Mouse (Mus musculus) natural killer cell, adult 2 months (primary cell): ENCODE data around the gene Ptprz1.

ENCODE experiments used
- DNase-seq, 2 experiments: peaks; one replicate each; pipeline ENCODE4 v3.0.0; 2022; ENCODE audit warnings: low spot score in 2 of 2

Ptprz1 gene

DNA sequence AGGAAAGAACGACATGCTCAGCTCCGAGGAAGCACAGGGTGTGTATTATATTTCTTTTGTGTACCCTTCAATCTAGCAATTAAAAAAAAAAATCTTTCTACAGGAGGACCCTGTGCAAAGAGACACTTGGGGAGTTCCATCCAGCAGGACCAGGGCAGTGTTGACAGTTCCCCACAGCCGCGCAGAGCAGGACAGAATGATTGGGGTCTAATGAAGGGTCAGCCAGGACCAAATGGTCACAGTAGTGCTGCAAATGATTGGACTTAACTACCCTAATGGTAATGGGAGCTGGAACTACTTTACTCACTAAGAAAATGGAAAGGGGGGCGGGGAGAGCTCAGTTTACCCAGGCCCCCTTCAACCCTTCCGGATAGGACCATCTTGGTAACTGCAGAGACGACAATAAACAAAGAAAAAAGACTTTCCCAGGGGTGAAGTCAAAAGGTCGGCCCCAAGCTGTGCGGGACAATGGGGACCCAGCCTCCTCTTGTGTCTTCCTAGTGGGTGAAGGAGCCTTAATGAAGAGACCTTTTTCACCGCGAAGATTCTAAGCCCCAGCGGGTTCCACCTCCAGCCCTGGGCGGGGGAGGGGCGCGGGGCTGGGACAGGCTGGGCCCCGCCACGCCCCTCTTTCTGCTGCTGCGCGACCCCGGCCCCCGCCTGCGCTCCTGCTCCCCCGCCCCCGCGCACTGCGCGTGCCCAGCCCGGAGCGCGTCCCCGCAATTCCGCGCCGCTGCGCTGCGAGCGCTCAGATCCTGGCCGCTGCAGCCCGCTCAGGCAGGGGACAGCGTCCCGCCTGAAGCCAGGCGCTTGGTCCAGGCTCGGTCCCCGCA lies at the start of gene Ptprz1:
Ptprz1 (plus strand) TSS at position 722 of the 833 bp plus-strand sequence.
- DNase-seq, result no peak

DNA sequence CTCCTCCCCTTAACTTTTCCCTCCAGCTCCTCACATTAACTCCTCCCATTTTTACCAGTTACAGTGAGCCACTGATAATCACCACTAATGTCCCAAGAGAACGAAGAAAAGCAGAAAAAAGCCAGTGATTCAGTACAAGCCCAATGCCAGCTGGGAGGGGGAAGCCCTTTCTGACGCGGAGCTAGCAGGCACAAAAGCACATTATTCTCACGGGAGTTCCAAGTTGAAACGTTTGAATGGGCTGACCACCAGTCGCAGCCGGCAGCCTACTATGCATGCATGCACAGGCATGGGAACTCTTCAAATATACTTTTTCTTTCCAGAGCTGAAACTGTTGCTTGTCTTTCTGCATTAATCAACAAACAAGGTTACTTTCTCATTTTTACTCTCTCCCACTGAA lies 41.7 kb upstream of the Ptprz1 start:
- no peak for DNase-seq

DNA sequence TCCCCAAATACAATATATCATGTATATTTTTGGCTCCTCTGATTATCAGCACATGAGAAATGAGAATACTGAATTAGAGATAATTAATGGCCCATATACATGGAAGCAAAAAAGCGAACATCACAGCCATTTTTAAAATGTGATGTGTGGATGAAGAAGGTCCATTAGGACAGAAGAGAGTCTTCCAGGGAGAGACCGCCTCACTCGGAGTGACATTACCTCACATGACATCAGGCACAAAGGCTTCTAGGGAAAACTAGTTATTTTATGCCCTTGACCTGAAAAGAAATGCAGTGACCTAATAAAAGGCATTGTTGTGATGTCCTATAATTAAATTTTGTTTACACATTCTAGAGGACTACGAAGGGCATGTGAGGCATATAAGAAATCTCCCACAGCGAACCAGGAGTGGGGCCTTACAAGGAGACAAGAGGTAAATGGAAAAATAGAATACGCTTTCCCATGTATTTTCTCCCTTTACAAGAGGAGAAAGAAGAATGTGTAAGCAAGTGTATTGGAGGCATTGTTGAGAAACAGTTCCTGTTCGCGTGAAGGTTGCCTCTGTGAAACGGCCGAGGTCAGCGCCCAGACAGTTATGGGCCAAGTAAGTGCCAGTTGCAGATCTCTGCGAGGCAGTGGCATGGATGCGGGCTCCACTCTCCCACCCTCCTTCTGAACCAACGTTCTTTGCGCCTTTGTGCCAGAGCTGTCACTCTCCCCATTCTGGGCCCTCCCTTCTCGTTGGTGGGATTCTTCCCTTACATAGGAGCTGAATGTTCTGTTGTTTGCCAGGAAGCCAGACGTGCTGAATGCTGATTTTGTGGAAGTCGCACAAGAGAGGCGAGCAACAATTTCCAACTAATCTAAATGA lies 41.0 kb upstream of the Ptprz1 start:
- no peak for DNase-seq

DNA sequence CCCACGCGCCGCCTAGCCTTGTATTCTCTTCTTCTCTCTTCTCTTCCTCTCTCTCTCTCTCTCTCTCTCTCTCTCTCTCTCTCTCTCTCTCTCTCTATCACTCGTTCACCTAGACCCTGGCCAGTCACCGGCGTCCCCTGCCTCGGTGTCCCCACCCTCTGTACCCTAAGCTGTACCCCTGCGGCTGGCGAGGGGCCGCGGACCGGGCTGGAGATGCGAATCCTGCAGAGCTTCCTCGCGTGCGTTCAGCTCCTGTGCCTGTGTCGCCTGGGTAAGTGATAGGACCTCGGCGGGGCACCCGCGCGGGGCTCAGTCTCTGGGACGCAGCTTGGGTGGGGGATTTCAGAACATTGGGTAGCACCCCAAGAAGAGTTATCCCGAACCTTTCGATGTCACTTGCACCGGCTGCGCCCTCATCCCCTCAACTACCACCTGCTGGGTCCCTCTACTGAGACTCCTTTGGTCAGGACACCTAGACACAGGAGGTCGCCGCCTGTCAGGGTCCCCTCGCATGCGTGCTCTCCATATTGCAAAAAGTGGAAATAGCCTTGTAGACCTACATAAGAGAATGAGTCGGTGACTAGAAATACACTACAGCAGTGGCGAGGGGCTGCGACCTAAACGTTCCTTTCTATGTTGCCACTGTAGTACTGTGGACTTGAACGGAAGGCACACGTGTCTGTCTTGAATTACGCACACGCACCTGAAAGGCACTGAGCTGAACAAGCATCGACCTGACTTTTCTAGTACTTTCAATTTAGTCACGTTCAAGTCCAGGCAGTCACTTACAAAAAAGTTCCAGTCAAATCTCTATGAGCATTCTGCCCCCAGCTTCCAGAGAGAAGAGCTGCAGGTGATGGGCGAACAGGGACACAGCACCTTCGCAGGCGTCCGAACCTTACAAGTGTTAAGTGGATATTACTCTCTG lies 576 bp downstream of the Ptprz1 start:
- no peak for DNase-seq

DNA sequence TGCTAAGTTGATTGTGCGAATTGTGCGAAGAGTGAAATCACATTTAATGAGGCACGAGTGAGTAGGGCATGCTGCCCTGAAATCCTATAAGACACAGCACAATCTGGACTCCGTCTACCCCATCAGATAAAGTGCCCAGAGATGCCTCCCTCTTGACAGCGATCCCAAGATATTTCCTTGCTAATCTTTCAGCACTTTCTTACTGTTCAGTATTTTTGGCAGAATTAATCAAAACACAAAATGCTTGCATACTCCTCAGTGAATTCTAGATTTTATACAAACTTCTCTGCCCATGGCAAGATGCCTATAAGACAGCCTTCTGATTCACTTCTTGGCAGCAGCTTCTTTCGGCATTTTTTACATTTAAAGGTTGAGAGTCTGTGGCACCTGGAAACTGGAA lies 12.7 kb downstream of the Ptprz1 start:
- no peak for DNase-seq

DNA sequence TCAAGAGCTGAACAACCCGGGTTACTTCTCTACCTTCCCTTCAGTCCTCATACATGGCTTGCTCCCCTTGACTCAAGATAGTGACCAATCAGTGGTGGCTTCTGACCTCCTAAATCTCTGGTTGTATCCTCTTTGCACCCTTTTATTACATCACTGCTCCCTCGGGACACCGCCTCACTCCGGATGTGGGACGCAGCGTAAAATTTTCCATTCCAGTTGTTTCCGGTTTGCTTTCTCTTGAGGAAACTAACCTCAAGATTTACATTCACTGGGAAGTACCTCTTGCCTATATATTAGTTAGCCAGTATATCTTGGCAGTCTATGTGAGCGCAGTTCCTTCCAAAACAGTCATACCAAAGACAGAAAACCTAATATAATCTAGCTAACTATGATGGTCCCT lies 14.0 kb downstream of the Ptprz1 start:
- no peak for DNase-seq

DNA sequence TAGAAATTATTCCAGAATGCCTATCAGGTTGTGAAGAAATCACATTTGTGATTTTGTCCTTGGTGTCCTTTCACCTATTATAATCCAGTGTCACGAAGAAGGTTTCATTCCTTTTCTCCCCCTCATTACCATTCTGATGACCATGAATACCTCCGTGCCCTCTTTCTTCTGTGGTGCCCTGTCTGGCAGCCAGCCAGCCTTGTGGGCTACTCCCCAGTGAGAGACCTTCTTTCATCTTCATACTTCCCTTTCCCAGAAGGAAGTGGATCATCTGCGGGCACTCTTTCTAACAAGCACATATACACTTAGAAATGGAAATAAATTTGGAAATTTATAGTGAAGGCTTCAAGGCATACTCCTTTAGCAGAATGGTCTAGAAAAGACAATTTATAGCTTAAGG lies 26.7 kb downstream of the Ptprz1 start:
- no peak for DNase-seq

DNA sequence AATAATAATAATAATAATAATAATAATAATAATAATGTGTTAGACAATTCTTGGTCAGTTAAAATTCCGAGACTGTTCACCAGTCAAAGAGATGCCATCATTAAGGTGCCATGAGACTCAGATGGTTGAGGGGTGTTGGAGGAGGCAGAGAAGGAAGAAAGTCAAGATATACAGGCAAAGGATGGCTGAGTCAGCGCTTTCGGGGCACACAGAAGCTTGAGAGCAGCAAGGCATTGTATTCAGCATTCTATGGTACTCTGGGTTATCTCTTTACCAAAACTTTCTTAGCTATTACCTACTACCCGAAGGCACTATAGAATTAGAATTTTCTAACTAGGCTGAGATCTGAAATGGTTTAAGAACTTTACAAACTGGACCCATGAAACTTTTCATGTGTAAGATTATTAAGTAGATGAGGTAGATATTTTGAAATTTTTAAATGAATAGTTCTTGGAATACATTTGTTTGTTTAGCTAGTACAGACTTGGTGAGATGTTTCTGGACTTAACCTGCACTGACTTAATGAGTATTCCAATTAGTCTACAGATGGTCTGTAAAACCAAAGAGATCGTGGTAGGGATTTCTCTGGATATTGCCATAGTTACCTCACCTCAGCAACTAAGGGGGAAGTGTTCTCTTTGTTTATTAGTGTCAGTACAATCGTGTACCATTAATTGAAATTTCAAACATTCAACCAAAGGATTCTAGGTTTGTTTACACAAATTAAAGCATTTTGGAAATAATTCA lies 33.4 kb downstream of the Ptprz1 start:
- no peak for DNase-seq

DNA sequence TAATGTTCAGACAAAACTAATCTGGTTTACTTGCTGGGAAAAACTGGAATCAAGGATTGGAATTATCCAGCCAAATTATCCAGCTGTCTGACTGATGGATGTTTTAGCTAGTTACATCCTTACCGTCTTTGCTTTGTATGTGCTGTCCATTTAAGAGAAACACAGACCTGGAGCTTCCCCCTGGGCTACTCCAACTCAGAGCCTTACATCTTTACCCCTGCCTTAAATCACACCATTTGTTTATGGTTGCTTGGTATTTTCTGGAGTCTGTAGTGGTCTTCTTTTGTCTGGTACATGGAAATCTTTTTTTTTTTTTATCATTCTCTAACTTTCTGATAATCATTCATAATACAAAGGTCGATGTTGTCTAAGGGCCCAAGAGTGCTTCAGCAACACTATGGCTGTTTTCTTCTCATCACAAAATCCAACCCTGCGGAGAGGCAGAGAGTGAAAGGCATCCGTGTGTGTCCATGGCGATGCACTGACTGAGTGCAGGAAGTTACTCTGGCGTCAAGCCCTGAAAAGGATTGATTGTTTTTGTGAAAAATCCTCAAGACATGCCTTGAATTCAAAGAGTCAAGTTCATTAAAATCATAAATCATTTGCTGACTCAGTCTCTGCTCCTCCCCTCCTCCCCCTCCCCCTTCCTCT lies 34.1 kb downstream of the Ptprz1 start:
- no peak for DNase-seq

DNA sequence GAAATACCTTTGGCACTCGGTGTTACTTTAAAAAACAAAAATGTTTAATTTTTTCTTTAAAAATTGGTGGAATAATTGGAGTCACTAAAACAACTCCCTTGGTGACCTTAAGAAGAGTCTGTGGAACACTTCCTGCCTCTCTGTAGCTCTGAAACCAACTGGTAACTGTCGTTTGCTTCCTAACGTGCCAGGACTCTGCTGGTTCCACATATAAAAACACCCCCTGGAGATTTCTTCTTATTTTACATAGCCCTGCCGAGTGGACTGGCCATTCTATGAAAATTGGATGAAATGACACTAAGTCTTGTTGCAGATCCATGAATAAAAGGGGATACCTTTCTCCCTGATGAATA lies 34.6 kb downstream of the Ptprz1 start:
- no peak for DNase-seq

DNA sequence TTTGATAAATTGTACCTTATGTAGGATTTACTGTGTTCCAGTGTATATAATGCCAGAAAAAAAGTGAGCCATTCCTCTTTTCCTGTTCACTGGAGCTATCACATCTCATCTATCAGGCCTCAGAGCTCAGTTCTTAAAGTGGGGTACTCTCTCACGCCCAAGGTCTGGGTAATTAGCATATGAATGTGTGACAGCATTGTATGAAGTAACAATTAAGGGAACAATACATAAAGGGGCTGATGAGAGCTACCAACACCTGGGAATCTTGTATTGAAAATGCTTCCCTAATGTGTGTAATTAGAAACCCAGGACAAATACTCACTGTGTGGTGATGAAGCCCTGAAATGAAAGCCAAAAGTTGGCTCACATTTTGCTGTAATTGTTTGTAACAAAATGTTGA lies 47.6 kb downstream of the Ptprz1 start:
- no peak for DNase-seq

DNA sequence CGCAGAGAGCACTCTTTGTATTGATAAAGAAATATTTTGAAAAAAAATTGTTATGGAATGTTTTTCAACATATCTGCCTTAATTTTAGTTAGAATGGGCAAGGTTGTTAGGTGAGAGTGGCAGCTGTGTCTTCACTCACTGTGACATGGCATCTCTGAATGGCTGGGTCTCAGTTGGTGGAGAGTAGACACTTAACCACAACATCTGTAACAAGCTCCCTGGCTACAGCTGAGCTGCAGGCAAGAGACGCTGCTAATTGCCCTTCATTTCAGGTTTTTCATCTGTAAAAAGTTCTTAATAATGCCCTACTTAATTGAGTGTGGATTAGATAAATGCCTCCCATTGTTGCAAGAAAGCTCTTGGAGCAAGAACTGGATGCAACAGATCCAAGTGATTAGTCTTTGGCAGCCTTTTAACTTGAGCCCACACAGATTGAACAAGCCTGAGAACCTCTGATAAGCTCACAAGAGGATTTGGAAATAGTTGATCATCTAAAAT lies 57.5 kb downstream of the Ptprz1 start:
- DNase-seq, result no peak

DNA sequence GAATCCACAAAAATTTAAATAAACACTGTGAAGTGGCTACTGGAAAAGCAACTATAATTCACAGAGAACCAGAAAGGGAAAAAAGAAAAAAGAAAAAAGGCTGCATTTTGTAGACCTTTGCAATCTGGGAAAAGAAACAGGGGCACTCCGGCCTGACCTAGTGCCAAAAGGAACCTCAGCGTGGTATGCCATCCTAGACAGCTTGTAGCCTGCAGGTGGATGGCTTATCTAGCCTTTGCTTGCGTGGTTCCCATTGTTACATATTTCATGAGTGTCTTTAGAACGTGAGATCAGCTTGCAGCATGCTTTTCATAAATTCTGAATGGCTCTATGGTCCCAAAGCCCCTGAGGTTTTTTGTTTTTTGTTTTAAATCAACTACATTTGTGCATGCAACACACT lies 61.8 kb downstream of the Ptprz1 start:
- DNase-seq, result no peak

DNA sequence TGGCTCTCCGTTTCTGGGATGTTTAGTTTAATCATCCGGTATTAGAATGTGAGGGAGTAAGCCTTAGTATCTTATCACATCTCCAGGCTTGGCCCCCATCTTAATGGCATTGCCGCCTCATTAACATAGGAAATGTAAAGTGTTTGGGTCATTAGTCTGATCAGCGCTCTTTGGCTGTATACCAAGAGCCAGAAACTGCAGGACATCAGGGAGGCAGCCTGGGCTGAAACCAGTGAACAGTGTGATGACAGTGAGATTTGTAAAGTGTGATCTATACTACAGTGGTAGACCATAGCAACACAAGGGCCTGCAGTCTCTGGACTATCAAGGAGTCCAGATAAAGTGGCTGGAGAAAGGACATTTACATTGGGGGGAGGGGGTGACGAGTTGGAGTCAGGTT lies 62.2 kb downstream of the Ptprz1 start:
- DNase-seq, result no peak

DNA sequence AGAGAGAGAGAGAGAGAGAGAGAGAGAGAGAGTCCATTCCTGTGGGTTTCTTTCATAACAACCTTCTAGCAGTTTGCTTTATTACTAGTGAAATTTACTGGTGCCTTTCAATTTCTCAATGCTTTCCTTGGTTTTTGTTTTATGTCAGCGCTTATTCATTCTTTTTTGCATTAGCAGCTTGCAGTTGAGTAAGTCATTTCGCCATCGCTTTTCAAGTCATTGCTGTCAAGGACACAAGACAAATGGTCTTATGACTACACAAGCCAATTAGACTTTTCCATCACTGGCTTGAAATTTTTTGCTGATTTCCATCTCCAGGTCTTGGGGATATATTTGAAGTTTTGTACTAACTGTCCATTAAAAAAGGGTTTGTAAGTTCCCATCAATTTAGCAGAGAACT lies 68.9 kb downstream of the Ptprz1 start:
- no peak for DNase-seq

DNA sequence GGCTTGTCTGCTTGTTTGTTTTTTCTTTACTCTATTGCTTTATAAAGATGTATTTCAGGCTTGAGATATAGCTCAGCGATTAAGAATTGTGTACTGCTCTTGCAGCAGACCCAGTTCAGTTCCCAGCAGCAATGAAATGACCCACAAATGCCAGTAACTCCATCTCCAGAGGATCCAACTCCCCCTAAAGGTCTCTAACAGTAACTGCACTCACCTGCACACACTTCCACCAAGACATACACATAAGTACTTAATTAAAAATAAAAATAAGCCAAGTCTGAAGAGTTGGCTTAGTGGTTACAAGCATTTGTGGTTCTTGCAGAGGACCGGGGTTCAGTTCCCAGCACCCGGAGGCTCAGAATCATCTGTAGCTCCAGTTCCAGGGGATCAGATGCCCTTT lies 88.1 kb downstream of the Ptprz1 start:
- DNase-seq, result no peak

DNA sequence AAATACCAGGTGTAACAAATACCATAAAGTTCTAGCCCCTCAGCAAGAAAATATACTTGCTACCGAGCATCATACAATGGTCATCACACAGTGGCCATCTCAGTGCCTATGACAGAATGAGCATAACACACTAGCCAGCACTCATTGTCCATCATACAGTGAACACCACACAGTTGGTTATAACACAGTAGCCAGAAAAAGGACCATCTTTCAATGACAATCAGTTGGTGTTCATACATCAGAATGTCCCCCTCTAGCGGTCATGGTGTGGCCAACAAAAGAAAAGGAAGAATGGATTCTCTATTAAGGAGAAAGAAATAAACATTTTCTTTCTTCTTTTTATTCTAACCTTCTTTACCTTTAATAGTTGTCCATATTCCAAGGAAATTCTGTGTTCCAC lies 92.8 kb downstream of the Ptprz1 start:
- no peak for DNase-seq

DNA sequence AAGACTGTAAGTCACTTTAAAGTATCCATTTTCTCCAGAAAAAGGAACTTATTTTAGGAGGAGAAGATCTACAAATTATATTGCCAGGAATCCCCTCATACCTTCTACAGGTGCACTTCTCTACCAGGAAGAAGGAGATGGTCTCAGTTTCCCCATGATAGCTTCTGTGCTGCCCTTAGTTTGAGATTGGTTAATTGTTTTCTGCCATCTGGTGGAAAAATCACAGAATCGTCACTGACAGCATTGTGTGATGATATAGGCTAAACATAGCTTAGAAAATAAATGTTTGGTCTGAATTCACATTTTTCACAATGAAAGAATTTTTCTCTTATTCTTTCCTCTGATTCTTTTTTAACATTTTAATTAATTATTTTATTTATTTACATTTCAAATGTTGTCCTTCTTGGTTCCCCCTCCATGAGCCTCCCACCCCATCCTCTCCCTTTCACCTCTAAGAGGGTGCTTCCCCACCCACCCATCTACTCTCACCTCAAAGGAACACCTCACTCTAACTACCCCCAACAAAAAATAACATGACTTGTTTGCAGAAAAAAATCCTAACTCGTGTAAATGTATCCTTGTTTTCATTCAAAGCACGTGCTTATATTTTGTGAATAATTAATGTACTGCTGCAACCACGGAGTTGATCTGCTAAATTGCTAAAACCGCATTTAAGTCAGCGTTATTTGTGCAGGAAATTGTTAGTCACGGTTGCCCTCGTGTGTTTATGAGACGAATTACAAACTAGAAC lies 108.6 kb downstream of the Ptprz1 start:
- no peak for DNase-seq

DNA sequence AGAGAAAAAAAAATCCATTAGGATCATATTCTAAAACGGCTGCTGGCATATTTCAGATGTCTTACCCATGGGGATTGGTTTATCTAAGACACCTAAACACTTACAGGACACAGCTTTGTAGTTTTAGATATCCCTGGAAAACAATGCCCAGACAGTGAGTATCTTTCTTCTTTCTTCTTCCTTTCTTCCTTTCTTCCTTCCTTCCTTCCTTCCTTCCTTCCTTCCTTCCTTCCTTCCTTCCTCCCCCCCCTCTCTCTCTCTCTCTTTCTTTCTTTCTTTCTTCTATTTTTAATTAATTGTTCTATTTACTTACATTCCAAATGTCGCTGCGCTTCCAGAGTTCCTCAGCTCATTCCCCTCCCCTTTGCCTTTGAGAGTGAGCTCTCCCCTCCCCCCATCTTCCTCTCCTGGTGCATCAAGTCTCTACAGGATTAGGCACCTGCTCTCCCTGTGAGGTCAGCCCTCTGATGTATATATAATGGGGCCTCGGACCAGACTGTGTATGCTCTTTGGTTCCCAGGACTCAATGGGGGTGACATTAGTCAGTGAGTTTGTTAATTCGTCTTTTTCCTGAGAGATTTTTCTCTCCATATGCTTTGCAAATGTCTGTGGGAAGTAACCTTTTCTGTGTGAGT lies 109.3 kb downstream of the Ptprz1 start:
- DNase-seq, result no peak
